Mouse (Mus musculus): Measurements from ENCODE around the gene Taok2.

DNA sequence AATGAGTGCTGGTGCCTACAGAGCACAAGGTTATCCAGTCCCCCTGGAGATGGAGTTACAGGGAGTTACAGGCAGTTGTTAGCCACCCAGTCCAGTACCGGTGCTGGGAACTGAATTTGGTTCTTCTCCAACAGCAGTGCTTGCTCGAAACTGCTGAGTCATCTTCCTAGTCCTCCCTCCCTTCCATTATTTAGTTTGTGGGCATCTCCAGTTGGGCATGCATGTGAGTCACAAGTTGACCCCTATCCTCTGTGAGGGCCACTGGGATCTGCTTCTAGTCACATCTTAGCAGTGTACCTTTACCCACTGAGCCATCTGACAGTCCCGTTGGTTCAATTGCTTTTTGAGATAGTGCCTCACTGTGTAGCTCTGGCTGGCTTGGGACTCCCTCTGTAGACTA lies 21.1 kb upstream of the Taok2 start:
- TF ChIP-seq CTCF (IDR thresholded peaks at IDR 0.05; ENCODE audit: low read depth): no peak
- TF ChIP-seq EP300 (optimal IDR thresholded peaks at IDR 0.05): no peak
